Mouse (Mus musculus) Muller cell, postnatal 12 days (primary cell): Measurements from ENCODE around the gene Tprg.
A peak's percentile ranks its signal among the peaks of the same experiment; 100 is the strongest.

Experiments
- DNase-seq: peaks from one replicate; pipeline ENCODE4 v3.0.0-alpha.2; 2015; ENCODE audit errors: inconsistent ontology term

Gene Tprg

DNA sequence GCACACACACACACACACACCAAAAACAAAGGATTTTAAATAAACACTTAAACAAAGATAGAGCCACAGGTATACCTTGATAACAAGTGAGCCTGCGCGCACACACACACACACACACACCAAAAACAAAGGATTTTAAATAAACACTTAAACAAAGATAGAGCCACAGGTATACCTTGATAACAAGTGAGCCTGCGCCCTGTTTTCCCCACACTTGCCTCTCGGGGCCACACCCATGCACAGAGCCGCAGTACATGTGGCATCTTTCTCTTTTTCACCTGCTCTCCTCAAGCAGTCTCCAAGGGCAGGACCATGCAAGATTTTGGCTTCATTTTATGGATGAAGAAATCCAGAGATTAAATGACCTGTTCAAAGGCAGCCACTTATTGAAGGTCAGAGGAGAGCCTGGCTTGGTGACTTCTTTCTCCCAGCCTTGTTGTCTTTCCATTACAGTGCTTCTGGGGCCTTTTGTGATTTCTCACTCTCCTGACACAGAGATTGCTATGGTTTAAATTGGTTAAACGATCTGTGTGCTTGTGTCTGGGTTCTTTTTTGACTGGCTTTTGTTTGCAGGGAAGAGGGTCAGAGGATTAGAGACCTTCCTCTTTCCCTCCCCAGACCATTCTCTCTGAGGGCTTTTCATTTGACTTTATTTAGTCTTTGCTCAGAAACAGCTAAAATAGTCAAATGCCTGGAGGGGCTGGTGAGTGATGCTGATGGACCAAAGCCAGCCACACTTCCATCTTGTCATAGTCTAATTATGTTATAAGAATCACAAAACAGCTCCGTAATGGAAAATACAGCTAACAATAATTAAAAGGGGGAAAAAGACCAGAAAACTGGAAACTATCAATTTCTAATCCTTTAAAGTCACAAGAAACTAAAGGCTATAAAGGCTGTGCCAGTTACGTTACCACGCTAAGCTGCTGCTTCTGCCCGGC is 46.9 kb downstream of the Tprg start:
- DNase-seq = peak; percentile 40

DNA sequence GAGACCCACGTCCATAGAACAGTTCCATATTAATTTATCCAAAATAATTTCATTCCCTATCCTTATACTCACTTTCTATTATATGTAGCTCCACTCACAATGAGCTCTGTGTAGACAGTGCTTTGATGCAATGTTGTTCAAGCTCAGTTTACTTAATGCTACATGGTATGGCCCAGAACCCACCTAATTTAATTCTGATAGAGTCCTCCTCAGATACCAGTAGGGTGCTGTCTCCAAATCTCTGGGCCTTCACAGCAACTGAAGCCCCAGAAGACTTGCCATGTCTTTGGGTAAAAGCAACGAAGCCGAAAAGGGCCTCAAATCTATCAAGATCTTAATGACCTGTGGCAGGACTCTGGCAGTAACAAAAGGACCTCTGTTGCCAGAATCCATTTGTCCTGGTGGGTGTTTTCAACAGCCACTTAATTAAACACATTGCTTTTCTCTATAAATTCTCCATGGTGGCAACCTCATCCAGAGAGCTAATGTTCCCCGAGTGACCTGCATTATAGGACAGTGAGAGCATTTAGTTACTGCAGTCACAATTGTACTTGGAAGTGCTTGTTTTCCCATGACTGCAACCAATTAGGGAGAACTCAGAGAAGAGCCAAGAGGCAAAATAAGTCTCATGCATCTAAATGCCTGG is 48.6 kb downstream of the Tprg start:
- DNase-seq = peak; percentile 69

GRCm38 (mm10) chr16:25349626-25350025 is 63.0 kb downstream of the Tprg start:
- DNase-seq = peak; percentile 27

DNA sequence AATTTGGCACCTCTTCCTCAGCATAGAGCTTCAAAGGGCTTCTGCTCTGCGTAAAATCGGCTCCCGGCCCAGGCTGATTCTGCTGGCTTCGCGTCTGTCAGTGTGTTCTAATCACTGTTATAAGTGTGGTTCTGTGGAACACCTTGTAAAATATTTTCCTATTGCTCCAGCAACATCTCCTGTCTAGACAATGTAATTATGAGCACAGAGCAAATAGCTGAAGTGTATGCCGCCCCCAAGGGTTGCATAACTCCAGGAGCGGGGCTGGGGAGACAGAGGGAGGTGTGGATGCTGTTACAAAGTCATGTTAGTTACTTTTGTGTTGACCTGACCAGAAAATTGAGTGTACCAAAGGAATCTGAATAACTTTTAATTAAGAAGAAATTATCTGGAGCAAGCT is 81.2 kb downstream of the Tprg start:
- DNase-seq = no peak

DNA sequence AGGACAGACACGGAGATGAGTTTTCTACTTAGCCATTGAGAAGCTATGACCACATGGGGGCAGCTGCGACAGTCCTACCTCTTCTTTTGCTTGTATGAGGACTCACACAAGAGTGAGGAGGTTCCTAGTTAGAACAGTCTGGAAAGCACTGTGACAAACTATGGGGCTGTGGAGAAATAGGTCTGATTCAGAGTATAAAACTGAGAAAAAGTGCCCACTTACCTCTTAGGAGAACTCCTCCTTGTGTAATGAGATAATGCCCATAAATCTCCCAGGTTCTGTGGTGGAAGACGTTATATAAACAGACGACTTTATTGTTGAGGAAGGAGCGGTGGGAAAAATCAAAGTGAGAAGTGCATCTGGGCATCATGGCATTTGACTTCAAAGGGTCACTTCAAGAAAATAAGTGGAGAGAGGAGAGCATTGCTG is 83.4 kb downstream of the Tprg start:
- DNase-seq = no peak

DNA sequence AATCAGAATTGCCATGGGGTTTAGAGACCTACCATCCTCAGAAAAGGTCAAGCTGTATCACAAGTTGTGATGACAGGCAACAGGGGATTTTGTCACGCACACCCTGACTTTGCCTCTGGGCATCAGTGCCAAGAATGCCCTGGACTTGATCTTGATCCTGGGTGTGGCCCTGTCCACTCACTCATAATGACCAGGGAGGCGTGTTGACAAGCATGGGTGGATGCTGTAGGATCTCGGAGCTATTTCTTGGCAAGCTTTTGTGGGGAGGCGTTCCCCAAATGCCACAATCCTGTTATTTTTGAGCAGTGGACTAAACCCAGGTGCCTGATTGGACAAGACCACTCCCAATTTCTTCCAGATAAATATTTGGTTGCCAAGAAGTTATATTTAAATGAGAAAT is 87.5 kb downstream of the Tprg start:
- DNase-seq = no peak

DNA sequence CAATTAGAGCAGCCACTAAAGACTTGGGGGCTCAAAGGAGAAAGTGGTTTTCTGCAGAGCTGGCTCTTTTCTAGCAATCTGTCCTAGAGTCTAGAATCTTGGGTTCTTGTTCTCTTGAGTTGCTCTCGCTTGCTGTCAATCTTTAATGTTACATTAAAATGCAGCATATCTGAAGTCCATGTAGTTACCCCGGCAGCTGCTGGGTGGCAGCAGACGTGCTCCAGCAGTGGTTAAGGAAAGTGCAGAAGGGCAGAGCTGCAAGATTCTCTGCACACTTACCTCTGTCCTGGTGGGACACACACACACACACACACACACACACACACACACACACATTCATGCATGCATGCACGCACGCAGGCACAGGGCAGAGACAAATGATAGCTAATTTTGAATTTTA is 88.2 kb downstream of the Tprg start:
- no peak for DNase-seq

DNA sequence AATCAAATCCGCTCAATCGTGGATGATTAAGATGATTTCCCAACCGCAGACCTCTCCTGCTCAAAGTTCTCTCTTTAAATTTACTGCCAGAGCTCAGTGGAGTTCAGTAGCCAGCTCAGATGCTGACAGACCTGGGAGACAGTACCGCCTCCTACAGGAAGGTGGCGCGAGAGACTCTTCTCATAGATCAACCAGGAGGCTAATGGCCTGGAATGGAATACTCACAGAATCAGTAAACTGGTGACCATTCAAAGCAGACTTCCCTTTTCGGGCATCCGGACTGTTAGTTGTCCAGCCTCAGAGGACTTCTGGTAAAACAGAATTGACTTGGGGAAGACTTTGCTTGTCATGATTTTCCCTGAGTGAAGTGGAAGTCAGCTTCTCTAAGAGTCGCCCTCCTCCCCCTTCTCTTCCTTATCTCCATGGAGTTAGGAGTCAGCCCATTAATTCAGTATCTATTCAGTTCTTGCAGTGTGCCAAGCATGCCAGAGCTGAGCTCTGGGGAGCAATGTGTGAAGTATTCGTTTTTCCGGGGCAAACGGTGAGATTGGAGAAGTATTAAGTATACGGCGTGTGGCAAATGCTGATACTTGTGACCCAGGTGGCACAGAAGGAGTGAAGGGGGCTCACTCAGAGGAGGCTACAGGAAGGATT is 90.2 kb downstream of the Tprg start:
- DNase-seq = peak; percentile 75

DNA sequence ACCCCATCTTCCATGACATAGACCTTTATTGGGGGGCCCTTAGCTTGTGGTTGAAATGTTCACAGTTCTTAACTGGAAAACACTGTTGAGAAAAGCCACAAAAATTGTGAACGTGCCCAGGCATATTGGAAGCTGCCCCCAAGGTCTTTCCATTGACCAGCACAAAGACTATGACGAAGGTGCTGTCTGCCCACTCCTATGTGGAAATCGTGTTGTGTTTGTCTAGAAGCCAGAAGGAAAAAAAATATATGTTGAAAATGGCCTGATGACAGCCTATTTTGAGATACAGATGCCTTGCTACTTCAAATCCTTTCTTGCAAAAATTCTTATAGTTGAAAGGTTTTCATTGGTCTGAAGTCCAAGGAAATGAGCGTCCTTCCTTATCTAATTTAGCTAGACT is 91.1 kb downstream of the Tprg start:
- DNase-seq = no peak

DNA sequence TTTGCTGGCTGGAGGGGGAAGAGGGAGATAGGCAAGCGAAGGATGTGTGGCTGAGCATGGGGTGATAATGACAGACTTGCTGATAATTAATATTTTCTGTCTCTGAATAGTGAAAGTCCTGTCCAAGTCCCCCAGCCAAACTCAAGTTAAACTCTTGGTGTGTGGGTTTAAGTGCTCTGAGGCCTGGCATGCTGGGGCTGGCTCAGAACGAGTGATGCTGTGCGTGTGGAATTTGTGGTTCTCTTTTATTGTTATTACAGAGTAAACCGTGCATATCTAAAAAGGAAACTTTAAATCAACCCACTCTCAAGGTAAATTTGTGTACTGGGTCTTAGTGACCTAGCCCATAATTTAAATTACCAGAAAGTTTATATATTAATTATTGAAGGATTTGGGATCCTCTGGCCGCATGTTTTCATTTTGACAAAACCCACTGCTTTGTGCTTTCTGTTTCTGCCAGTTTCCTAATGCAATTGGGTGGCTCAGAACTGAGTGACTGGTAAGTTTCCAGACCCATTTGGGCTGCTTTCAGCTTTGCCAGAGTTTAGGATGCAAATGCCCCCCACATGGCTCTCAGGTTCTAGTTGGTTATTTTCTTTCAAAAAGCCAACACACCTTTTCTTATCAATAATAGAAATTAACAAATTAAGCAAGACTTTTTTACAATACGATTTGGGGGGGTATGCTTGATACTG is 99.0 kb downstream of the Tprg start:
- peak; percentile 38 for DNase-seq

DNA sequence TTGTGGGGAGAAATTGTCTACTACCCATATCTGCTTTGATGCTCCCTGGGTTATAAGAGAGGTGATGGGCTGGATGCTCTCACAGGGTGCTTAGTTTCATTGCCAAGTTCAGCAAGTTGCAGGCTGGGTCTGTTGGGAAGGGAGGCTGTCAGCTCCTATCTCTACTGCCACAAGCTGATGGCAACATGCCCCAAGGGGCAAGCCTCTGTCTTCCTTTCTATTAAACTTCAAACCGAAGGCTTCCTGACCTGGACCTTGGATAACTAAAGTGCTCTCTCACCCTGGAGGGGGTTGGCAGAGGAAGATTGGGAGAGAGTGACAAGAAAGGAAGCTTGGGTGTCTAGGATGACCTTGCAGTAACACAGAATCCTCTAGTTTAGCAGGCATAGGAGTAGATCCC is 108.1 kb downstream of the Tprg start:
- DNase-seq = no peak

DNA sequence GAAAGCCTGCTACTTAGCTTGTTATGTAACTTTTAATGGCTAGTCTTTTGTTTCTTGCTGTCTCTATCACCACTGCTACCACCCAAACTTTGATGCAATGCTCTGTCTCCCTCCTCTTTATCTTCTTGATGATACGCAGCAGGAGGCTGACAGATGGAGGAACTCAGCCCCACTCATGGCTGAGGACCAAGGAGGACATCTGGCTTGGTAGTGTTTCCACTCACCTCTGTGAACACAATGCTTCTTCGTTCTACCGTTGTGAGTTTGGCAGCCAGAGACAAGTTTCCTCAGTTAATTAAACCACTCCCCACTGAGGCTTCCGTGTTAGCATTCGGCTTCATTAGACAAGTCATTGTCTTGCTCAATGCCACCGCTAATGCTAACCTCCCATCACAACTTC is 117.5 kb downstream of the Tprg start:
- DNase-seq = peak; percentile 89

DNA sequence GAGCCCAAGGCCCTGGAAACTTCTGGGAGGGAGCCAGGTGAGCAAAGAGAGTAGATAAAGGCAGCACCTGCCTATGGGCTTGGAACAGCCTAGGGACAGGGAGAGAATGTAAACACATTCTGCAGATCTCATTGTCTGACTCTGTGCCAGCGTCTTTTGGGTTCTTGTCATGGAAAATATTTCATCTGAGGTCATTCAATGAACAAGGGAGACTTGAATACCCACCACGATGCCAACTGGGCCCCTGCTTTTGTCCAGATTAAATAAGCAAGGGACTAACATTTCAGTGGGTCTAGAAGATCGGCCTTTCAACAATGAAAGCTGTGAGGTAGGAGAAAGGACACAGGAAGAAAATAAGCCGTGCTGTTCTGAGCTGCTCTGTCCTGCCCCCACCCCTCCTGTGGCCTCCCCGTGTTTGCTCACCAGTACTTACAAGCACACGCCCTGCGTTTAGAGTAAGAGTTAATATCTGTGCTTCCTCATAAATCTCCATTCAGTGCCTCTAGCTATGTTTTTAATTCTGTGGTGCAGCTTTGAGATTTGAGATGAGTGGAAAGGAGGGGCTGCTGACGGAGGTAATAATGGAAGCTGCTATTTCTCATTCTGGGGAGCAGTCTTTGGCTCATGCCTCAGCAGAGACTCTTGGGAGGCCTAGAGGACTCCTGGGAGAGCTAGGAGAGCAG is 120.7 kb downstream of the Tprg start:
- peak; percentile 93 for DNase-seq

- peak; percentile 55 for DNase-seq
These were observed 121.4 kb downstream of the Tprg start for GRCm38 (mm10) chr16:25408032-25408431.

DNA sequence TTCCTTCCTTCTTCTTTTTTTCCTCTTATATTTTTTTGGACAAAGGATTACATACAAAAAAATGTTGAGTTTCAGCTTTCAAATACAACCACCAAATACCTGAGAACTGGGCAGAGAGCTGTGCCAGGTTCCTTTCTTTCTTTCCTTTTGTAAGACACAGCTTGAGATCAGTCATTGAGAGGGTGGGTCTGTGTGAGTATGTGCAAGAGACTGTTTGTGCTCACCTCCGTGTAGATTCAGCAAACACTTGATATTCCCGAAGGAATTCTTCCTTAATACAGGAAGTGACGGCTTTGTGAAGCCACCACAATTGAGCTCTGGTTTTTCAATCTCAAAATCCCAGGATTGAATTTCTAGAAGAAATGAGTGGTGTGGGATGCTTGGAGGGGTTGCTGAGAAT is 124.7 kb downstream of the Tprg start:
- DNase-seq = no peak

- DNase-seq = no peak
These were observed 127.3 kb downstream of the Tprg start for GRCm38 (mm10) chr16:25413885-25414284.

- no peak for DNase-seq
These were observed 128.6 kb downstream of the Tprg start for GRCm38 (mm10) chr16:25415186-25415585.

DNA sequence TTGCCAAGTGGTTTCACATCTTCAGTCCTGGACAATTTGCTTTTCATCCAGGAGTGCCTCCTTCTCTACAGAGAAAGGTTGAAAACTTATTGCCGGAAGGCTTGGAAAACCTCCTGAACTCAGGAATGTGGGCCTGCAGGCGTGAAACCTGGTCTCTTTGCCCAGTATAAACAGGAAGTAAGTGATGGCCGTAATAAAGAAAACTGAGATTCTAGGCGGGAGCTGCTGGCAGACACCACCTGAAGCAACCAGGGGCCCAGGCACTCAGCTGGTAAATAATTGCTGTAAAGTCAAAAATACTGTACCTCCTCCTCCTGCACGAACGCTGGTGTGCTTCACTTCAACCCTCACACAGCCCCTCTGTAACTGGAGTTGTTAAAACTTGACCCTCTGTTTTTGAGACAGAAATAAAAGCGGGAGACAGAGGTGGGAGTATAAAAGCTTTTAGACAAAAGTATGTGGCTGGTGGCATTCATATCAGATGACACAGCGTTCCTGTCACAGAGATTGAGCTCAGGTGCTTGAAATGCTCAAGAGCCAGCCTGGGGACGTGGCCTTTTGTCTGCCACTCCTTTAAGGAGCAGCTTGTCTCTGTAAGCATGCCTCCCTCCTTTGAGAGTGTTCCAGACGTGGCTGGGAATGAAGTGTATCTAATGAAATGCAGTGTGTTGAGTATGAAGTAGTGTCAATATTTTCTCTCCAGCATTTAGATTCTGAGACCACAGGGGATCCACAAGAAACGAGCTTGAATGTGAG is 131.4 kb downstream of the Tprg start:
- DNase-seq = no peak

- DNase-seq = peak; percentile 86
These were observed 136.4 kb downstream of the Tprg start for GRCm38 (mm10) chr16:25422997-25423396.

GRCm38 (mm10) chr16:25424001-25424400 is 137.4 kb downstream of the Tprg start:
- DNase-seq = no peak

- DNase-seq = no peak
These were observed 138.3 kb downstream of the Tprg start for GRCm38 (mm10) chr16:25424915-25425314.
